Mouse (Mus musculus): ENCODE results near the gene Nrxn1. TPM values are rescaled to one million over a fixed set of nuclear protein-coding genes. Genes with fewer than 3 reads are reported as not detected.
A peak's percentile ranks its signal among the peaks of the same experiment; 100 is the strongest.
"Not testable (repeated sequence)": the region's sequence is repeated elsewhere in the genome, so short reads cannot be mapped to it uniquely, and the experiment has no call there.

Nrxn1 gene
- total RNA-seq, 2 experiments from 2014 or later: 6.1 to 9.9 TPM

- no peak for ATAC-seq (replicated peaks; ENCODE audit: poor library complexity)
These were observed 506.0 kb downstream of the Nrxn1 start for GRCm38 (mm10) chr17:90586891-90587290.

GRCm38 (mm10) chr17:90584666-90585195 lies 508.1 kb downstream of the Nrxn1 start:
- peak; percentile 83 for ATAC-seq (replicated peaks; ENCODE audit: poor library complexity)

GRCm38 (mm10) chr17:90583826-90584534 lies 508.9 kb downstream of the Nrxn1 start:
- peak; percentile 88 for ATAC-seq (replicated peaks; ENCODE audit: poor library complexity)

- ATAC-seq (replicated peaks; ENCODE audit: poor library complexity): no peak
These were observed 509.7 kb downstream of the Nrxn1 start for GRCm38 (mm10) chr17:90583196-90583595.

GRCm38 (mm10) chr17:90569877-90570276 lies 523.0 kb downstream of the Nrxn1 start:
- ATAC-seq (replicated peaks; ENCODE audit: poor library complexity): no peak

GRCm38 (mm10) chr17:90565186-90565585 lies 527.7 kb downstream of the Nrxn1 start:
- ATAC-seq (replicated peaks; ENCODE audit: poor library complexity): no peak

- no peak for ATAC-seq (replicated peaks; ENCODE audit: poor library complexity)
These were observed 536.5 kb downstream of the Nrxn1 start for GRCm38 (mm10) chr17:90556376-90556775.

GRCm38 (mm10) chr17:90550415-90550814 lies 542.5 kb downstream of the Nrxn1 start:
- ATAC-seq (replicated peaks; ENCODE audit: poor library complexity): no peak

GRCm38 (mm10) chr17:90546806-90547205 lies 546.1 kb downstream of the Nrxn1 start:
- ATAC-seq (replicated peaks; ENCODE audit: poor library complexity): no peak

GRCm38 (mm10) chr17:90544639-90545259 lies 548.1 kb downstream of the Nrxn1 start:
- no peak for ATAC-seq (replicated peaks; ENCODE audit: poor library complexity)

- peak; percentile 75 for ATAC-seq (replicated peaks; ENCODE audit: poor library complexity)
These were observed 548.8 kb downstream of the Nrxn1 start for GRCm38 (mm10) chr17:90543986-90544638.

GRCm38 (mm10) chr17:90531443-90531842 lies 561.4 kb downstream of the Nrxn1 start:
- no peak for ATAC-seq (replicated peaks; ENCODE audit: poor library complexity)

GRCm38 (mm10) chr17:90506026-90506425 lies 586.8 kb downstream of the Nrxn1 start:
- ATAC-seq (replicated peaks; ENCODE audit: poor library complexity): no peak

GRCm38 (mm10) chr17:90503999-90504398 lies 588.9 kb downstream of the Nrxn1 start:
- ATAC-seq (replicated peaks; ENCODE audit: poor library complexity): not testable (repeated sequence)

- ATAC-seq (replicated peaks; ENCODE audit: poor library complexity): peak; percentile 90
These were observed 591.7 kb downstream of the Nrxn1 start for GRCm38 (mm10) chr17:90501023-90501675.

- ATAC-seq (replicated peaks; ENCODE audit: poor library complexity): no peak
These were observed 613.2 kb downstream of the Nrxn1 start for GRCm38 (mm10) chr17:90479531-90480250.

- ATAC-seq (replicated peaks; ENCODE audit: poor library complexity): no peak
These were observed 636.1 kb downstream of the Nrxn1 start for GRCm38 (mm10) chr17:90456748-90457147.

- ATAC-seq (replicated peaks; ENCODE audit: poor library complexity): peak; percentile 39
These were observed 637.0 kb downstream of the Nrxn1 start for GRCm38 (mm10) chr17:90455904-90456303.

GRCm38 (mm10) chr17:90455409-90455775 lies 637.5 kb downstream of the Nrxn1 start:
- peak; percentile 51 for ATAC-seq (replicated peaks; ENCODE audit: poor library complexity)

GRCm38 (mm10) chr17:90454738-90455408 lies 638.0 kb downstream of the Nrxn1 start:
- peak; percentile 48 for ATAC-seq (replicated peaks; ENCODE audit: poor library complexity)

Data from megakaryocyte progenitor cell, adult 5-6 weeks (primary cell).